Mouse (Mus musculus): ENCODE results near the gene Polm.

- TF ChIP-seq CTCF (IDR thresholded peaks at IDR 0.05; ENCODE audit: low read depth) (peak; percentile 92), EP300 (IDR thresholded peaks at IDR 0.05; ENCODE audit: low read depth) (no peak)
These were observed 49.5 kb downstream of the Polm start, which contains the start of gene Dbnl for GRCm38 (mm10) chr11:5788056-5789014.
